In genomic region chr16:44138979-44139535, GRCm38 (mm10) we compare ENCODE assay signal across 8 mouse cellular contexts. TPM values are rescaled to one million over a fixed set of nuclear protein-coding genes. Genes with fewer than 3 reads are reported as not detected.
DNase-seq lines count a peak whose midpoint lies in the region; ATAC-seq and TF ChIP-seq lines count a peak whose summit lies in the region.

No protein-coding gene starts in this region.

- H3K9ac ChIP-seq in hindbrain, postnatal 0 days (replicated peaks; ENCODE audit: low read length), result peak overlapping the region; percentile 92

- H3K9me3 ChIP-seq in hindbrain, postnatal 0 days (ENCODE audit: low read length), result no peaks in the 10 kb centered on the region

- no peak for TF ChIP-seq CTCF in gastrocnemius, adult 2 months (IDR thresholded peaks at IDR 0.05)
- TF ChIP-seq CTCF in hindbrain, postnatal 0 days (IDR thresholded peaks at IDR 0.05; ENCODE audit: low read depth), result no peak
- no peak for TF ChIP-seq CTCF in left cerebral cortex, adult 2 months (IDR thresholded peaks at IDR 0.05)

- H3K4me1 ChIP-seq in hindbrain, postnatal 0 days (ENCODE audit: insufficient read depth, low read length), result peaks cover 7% of the 10 kb centered on the region; the same call in 1 of the 2 replicates

- intact Hi-C loops in gastrocnemius, adult 2 months (cut with DNase I), result loop anchor here (5.0 kb wide), 1 partner anchor 33 kb away; the partner anchor contains the start of gene Usf3
- intact Hi-C loops in left cerebral cortex, adult 2 months (cut with DNase I), result loop anchor here (2.0 kb wide), 2 partner anchors 16 to 34 kb away; partner anchors contain the start of gene Usf3

- no peaks in the 10 kb centered on the region for H3K27me3 ChIP-seq in hindbrain, postnatal 0 days (ENCODE audit: insufficient read depth, low read length)

- WGBS in hindbrain, postnatal 0 days, result under 1% methylated on average over 25 of the region's 25 CpGs

- H3K4me3 ChIP-seq in gastrocnemius, adult 2 months, result peak overlapping the region; percentile 80
- peak overlapping the region; percentile 98 for H3K4me3 ChIP-seq in hindbrain, postnatal 0 days (ENCODE audit: low read length)
- H3K4me3 ChIP-seq in left cerebral cortex, adult 2 months, result peak overlapping the region; percentile 75

- peak; percentile 79 for ATAC-seq in common myeloid progenitor, adult 5-6 weeks (replicated peaks; ENCODE audit: low read depth, poor library complexity, severe bottlenecking)
- peak; percentile 91 for ATAC-seq in hindbrain, postnatal 0 days
- peak; percentile 74 for ATAC-seq in megakaryocyte, adult 5-6 weeks (ENCODE audit: poor library complexity, severe bottlenecking)

- DNase-seq in ZHBTc4 (ENCODE audit: low read depth, low spot score), result peak; percentile 96
- DNase-seq in gastrocnemius, adult 2 months, result peak; percentile 90
- peak; percentile 98 for DNase-seq in hindbrain, postnatal 0 days (ENCODE audit: low spot score)
- peak; percentile 81 to 85 for DNase-seq in left cerebral cortex, adult 2 months (ENCODE audit: extremely low spot score in 1 of 2, low spot score in 2 of 2)
- peak; percentile 86 to 91 for DNase-seq in right cerebral cortex, adult 2 months (ENCODE audit: low spot score in 2 of 2)
- DNase-seq in urinary bladder, postnatal 14 days (ENCODE audit: low spot score), result peak; percentile 88

- H3K36me3 ChIP-seq in hindbrain, postnatal 0 days (ENCODE audit: insufficient read depth, low read length), result no peaks in the 10 kb centered on the region

- H3K27ac ChIP-seq in gastrocnemius, adult 2 months, result peak overlapping the region; percentile 97
- peak overlapping the region; percentile 97 for H3K27ac ChIP-seq in hindbrain, postnatal 0 days
- H3K27ac ChIP-seq in left cerebral cortex, adult 2 months, result peak overlapping the region; percentile 100

- peak overlapping the region; percentile 83 for H3K4me2 ChIP-seq in hindbrain, postnatal 0 days (ENCODE audit: low read depth, low read length)

RNA-seq across cellular contexts. Expression of gene Atp6v1a, which starts 0.4 kb away (rescaled TPM):
- 54.5 and 62.3 TPM in 2 replicates for total RNA-seq in common myeloid progenitor, adult 5-6 weeks (2017)
- total RNA-seq in gastrocnemius, adult 2 months (2021), result 10 to 100 TPM; 17.0 to 20.1 TPM
- 165 and 183 TPM in 2 replicates for total RNA-seq in hindbrain, postnatal 0 days (2014; rRNA removed)
- polyA plus RNA-seq in hindbrain, postnatal 0 days (2015; fragmentation: Nextera tagmentation; extraction: Ambion mirVana), result 161 TPM in 2 replicates
- total RNA-seq in left cerebral cortex, adult 2 months (2021), result 100 to 1,000 TPM; 428 to 489 TPM
- 84.2 and 92.1 TPM in 2 replicates for total RNA-seq in megakaryocyte, adult 5-6 weeks (2015)
- total RNA-seq in megakaryocyte, adult 5-6 weeks (2017), result 111 and 131 TPM in 2 replicates

RNA-seq across cellular contexts. Expression of gene Naa50, which starts 0.6 kb away (rescaled TPM):
- 144 and 169 TPM in 2 replicates for total RNA-seq in common myeloid progenitor, adult 5-6 weeks (2017)
- total RNA-seq in gastrocnemius, adult 2 months (2021), result 100 to 1,000 TPM; 181 to 195 TPM
- total RNA-seq in hindbrain, postnatal 0 days (2014; rRNA removed), result 10.0 and 10.1 TPM in 2 replicates
- polyA plus RNA-seq in hindbrain, postnatal 0 days (2015; fragmentation: Nextera tagmentation; extraction: Ambion mirVana), result 56.3 and 56.6 TPM in 2 replicates
- 10 to 100 TPM; 61.6 to 62.8 TPM for total RNA-seq in left cerebral cortex, adult 2 months (2021)
- 66.0 and 77.7 TPM in 2 replicates for total RNA-seq in megakaryocyte, adult 5-6 weeks (2015)
- 49.4 and 59.2 TPM in 2 replicates for total RNA-seq in megakaryocyte, adult 5-6 weeks (2017)

RNA-seq across cellular contexts. Expression of gene Usf3, which starts 34.0 kb away (rescaled TPM):
- total RNA-seq in common myeloid progenitor, adult 5-6 weeks (2017), result 14.4 and 18.0 TPM in 2 replicates
- total RNA-seq in gastrocnemius, adult 2 months (2021), result 10 to 100 TPM; 41.6 to 47.9 TPM
- total RNA-seq in hindbrain, postnatal 0 days (2014; rRNA removed), result 13.8 and 14.1 TPM in 2 replicates
- polyA plus RNA-seq in hindbrain, postnatal 0 days (2015; fragmentation: Nextera tagmentation; extraction: Ambion mirVana), result 1.9 and 2.4 TPM in 2 replicates
- total RNA-seq in left cerebral cortex, adult 2 months (2021), result 10 to 100 TPM; 39.9 to 40.3 TPM
- total RNA-seq in megakaryocyte, adult 5-6 weeks (2015), result 36.9 and 41.7 TPM in 2 replicates
- 13.9 and 17.6 TPM in 2 replicates for total RNA-seq in megakaryocyte, adult 5-6 weeks (2017)

Comparison
In these comparisons a context has a peak if more than half of its experiments do, and no peak if none do; other contexts are left out.
1. Peak in every context shown above with its lines: DNase-seq, ATAC-seq, H3K4me3 ChIP-seq and H3K27ac ChIP-seq.